Mouse (Mus musculus) kidney, embryonic 15.5 days (tissue): ENCODE measurements around the gene Hist1h2ai. TPM values are rescaled to one million over a fixed set of nuclear protein-coding genes. Genes with fewer than 3 reads are reported as not detected.
"Not testable (repeated sequence)": the region's sequence is repeated elsewhere in the genome, so short reads cannot be mapped to it uniquely, and the experiment has no call there.

Experiments
- ATAC-seq: fragments of 200-750 bp; cut with Nextera tagmentation; replicated peaks from 2 replicates; pipeline ENCODE4 v1.8.0; 2017; ENCODE audit warnings: moderate TSS enrichment; ENCODE audit not compliant: low FRiP score
- H3K27ac ChIP-seq: fragments of 300-500 bp; sonication (generic); 2 replicates; pipeline ENCODE4 v1.5.1; 2015; ENCODE audit warnings: mild to moderate bottlenecking, inconsistent platforms
- H3K27me3 ChIP-seq: fragments of 300-500 bp; sonication (generic); 2 replicates; pipeline ENCODE4 v1.6.1; 2015; ENCODE audit warnings: inconsistent platforms
- H3K36me3 ChIP-seq: fragments of 300-500 bp; sonication (generic); 2 replicates; pipeline ENCODE4 v1.6.1; 2015; ENCODE audit warnings: inconsistent platforms
- H3K4me1 ChIP-seq: fragments of 300-500 bp; sonication (generic); 2 replicates; pipeline ENCODE4 v1.6.1; 2015; ENCODE audit warnings: inconsistent platforms
- H3K4me2 ChIP-seq: fragments of 300-500 bp; sonication (generic); 2 replicates; pipeline ENCODE4 v1.6.1; 2015; ENCODE audit warnings: moderate library complexity, mild to moderate bottlenecking, inconsistent platforms
- H3K4me3 ChIP-seq: fragments of 300-500 bp; sonication (generic); replicated peaks from 2 replicates; pipeline ENCODE4 v1.5.1; 2015; ENCODE audit warnings: mild to moderate bottlenecking, inconsistent platforms
- H3K9ac ChIP-seq: fragments of 300-500 bp; sonication (generic); 2 replicates; pipeline ENCODE4 v1.6.1; 2015; ENCODE audit warnings: mild to moderate bottlenecking, inconsistent platforms
- H3K9me3 ChIP-seq: fragments of 300-500 bp; sonication (generic); replicated peaks from 2 replicates; pipeline ENCODE4 v1.6.1; 2016; ENCODE audit warnings: inconsistent platforms
- WGBS: fragments of 180-500 bp; shearing (Covaris S2); methylation state at CpG from one replicate; pipeline ENCODE4 v1.1.7; 2015; ENCODE audit warnings: mixed read lengths; 5-methylcytosine and 5-hydroxymethylcytosine counted together
- polyA plus RNA-seq: library from polyadenylated mRNA; unstranded; fragments of >200 nt; fragmentation: Nextera tagmentation; extraction: Ambion mirVana; gene quantifications from 2 replicates; pipeline ENCODE4 v1.2.1, GENCODE M21; 2015

Gene Hist1h2ai
- 29.5 and 35.5 TPM in 2 replicates for polyA plus RNA-seq

DNA sequence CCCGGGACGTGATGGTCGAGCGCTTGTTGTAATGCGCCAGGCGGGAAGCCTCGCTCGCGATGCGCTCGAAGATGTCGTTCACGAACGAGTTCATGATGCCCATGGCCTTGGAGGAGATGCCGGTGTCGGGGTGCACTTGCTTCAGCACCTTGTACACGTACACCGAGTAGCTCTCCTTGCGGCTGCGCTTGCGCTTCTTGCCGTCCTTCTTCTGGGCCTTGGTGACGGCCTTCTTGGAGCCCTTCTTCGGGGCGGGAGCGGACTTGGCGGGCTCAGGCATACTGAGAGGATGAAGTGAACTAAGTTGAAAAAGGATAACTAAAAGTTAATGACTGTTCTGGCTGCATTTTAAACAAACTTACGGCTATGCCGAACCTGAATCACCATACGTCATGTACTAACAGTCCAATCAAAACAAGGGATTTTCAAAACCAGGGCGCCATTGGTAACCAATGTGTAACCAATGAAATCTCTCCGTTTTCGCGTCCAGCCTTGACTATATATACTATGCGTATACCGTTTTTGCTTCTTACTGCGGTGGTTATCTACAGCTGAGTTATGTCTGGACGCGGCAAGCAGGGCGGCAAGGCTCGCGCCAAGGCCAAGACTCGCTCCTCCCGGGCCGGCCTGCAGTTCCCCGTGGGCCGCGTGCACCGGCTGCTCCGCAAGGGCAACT, at the start of gene Hist1h2ai, which contains the start of gene Hist1h2bl:
Gene Hist1h2ai (plus strand): TSS at position 559 of the 676 bp plus-strand sequence.
Gene Hist1h2bl (minus strand): TSS at position 280 of the 676 bp plus-strand sequence.
- not testable (repeated sequence) for H3K36me3 ChIP-seq, H3K9me3 ChIP-seq, H3K27me3 ChIP-seq
- H3K4me1 ChIP-seq, result peaks cover 42% of the 10 kb centered on the region
- ATAC-seq, result peak; percentile 94
- under 1% methylated on average over 37 of the region's 50 CpGs for WGBS
- peak within 1 kb of the TSS; percentile 67 for H3K9ac ChIP-seq
- peak within 1 kb of the TSS; percentile 98 for H3K27ac ChIP-seq
- peak within 1 kb of the TSS; percentile 49 for H3K4me3 ChIP-seq
- peak within 1 kb of the TSS; percentile 79 for H3K4me2 ChIP-seq

GRCm38 (mm10) chr13:21677305-21677704, 38.9 kb upstream of the Hist1h2ai start, which contains the start of gene Olfr1360:
Olfr1360 (minus strand) TSS chr13:21677405.
- Histone ChIP-seq H3K4me2 (no peak within 1 kb of the TSS), H3K27ac (no peak within 1 kb of the TSS), H3K9ac (no peak within 1 kb of the TSS), H3K36me3 (no peaks in the 10 kb centered on the region), H3K9me3 (no peaks in the 10 kb centered on the region), H3K4me3 (no peak within 1 kb of the TSS), H3K27me3 (no peaks in the 10 kb centered on the region), H3K4me1 (no peaks in the 10 kb centered on the region)
- no peak for ATAC-seq
- WGBS, result 84% methylated on average over 2 of the region's 2 CpGs

DNA sequence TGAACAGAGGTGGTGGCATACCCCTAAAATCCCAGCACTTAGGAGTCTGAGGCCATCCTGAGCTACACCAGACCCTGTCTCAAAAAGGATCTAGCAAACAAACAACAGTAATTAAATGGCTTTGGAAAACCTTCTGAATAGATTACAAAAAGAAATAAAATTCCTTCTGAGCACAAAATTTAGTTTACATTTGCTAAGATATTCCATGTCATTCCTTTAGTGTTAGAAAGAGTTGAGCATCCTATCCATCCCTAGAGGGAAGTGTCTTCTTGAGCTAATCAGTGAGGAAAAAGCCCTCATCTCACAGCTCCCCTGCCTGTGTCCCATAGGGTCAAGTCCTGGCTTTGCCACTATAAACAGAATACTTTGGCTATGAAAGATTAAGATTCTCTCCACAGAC, 18.4 kb upstream of the Hist1h2ai start, which contains the start of gene Olfr1359:
Gene Olfr1359 (plus strand): TSS at position 301 of the 400 bp plus-strand sequence.
- no peaks in the 10 kb centered on the region for H3K9me3 ChIP-seq
- H3K4me3 ChIP-seq, result no peak within 1 kb of the TSS
- H3K36me3 ChIP-seq, result no peaks in the 10 kb centered on the region
- no peaks in the 10 kb centered on the region for H3K27me3 ChIP-seq
- H3K4me2 ChIP-seq, result no peak within 1 kb of the TSS
- ATAC-seq, result no peak
- H3K27ac ChIP-seq, result no peak within 1 kb of the TSS
- H3K9ac ChIP-seq, result no peak within 1 kb of the TSS
- no peaks in the 10 kb centered on the region for H3K4me1 ChIP-seq

- WGBS, result 75% methylated on average over 4 of the region's 4 CpGs
- no peak for ATAC-seq
- H3K36me3 ChIP-seq, result no peaks in the 10 kb centered on the region
- H3K27me3 ChIP-seq, result no peaks in the 10 kb centered on the region
- H3K27ac ChIP-seq, result no peak overlapping the region
- 0 out of 2 replicates have a peak, but pooled peaks cover 6% of the 10 kb centered on the region for H3K4me1 ChIP-seq
- H3K4me2 ChIP-seq, result no peak overlapping the region
- no peak overlapping the region for H3K9ac ChIP-seq
- no peak overlapping the region for H3K4me3 ChIP-seq
- H3K9me3 ChIP-seq, result no peaks in the 10 kb centered on the region
Observed at GRCm38 (mm10) chr13:21706669-21707068, 9.6 kb upstream of the Hist1h2ai start.

GRCm38 (mm10) chr13:21710031-21710711, 6.1 kb upstream of the Hist1h2ai start:
- Histone ChIP-seq H3K27me3 (no peaks in the 10 kb centered on the region), H3K4me2 (peak overlapping the region; percentile 75), H3K4me1 (peaks cover 13% of the 10 kb centered on the region), H3K9ac (peak overlapping the region; percentile 48; the same call in 1 of the 2 replicates), H3K36me3 (no peaks in the 10 kb centered on the region), H3K4me3 (peak overlapping the region; percentile 77), H3K9me3 (no peaks in the 10 kb centered on the region), H3K27ac (peak overlapping the region; percentile 93)
- ATAC-seq, result peak; percentile 76
- under 1% methylated on average over 32 of the region's 32 CpGs for WGBS

DNA sequence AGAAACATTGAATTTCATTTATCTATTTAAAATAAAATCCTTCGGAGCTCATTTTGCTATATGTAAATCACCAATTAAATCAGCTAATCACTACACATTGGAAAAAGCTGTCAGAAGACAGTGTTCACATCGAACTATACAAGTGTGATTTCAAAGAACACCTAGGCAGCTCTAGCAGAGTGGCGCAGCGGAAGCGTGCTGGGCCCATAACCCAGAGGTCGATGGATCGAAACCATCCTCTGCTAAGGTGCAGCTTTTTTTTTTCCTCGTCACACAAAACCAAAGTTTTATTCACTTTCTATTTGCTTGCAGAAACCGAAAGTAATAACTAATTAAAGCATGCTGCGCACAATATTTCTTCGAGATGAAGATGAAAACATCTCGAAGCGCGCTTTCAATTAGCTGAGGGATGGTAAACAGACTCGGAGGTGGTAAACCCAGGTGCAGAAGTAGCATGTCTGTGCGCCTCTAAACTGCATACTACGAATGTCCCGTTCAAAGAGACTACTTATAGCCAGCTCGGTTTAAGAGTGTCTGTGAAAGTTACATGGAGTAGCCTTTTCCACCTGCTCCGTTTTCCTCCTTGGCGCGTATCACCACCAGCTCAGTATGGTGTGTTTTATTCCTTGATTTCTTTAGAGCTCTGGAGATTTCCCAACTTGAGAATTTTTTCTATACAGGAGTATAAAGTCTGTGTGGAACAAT, 5.2 kb upstream of the Hist1h2ai start:
- ATAC-seq, result peak; percentile 80
- H3K4me2 ChIP-seq, result peak overlapping the region; percentile 75
- no peaks in the 10 kb centered on the region for H3K36me3 ChIP-seq
- H3K27ac ChIP-seq, result peak overlapping the region; percentile 54; the same call in 1 of the 2 replicates
- H3K27me3 ChIP-seq, result no peaks in the 10 kb centered on the region
- H3K4me3 ChIP-seq, result peak overlapping the region; percentile 77
- H3K4me1 ChIP-seq, result peaks cover 17% of the 10 kb centered on the region
- 2% methylated on average over 22 of the region's 22 CpGs for WGBS
- H3K9ac ChIP-seq, result peak overlapping the region; percentile 45
- H3K9me3 ChIP-seq, result no peaks in the 10 kb centered on the region

GRCm38 (mm10) chr13:21711698-21712097, 4.5 kb upstream of the Hist1h2ai start:
- 28% methylated on average over 4 of the region's 4 CpGs for WGBS
- peak overlapping the region; percentile 75 for H3K4me2 ChIP-seq
- H3K36me3 ChIP-seq, result no peaks in the 10 kb centered on the region
- H3K27me3 ChIP-seq, result no peaks in the 10 kb centered on the region
- no peak for ATAC-seq
- H3K9ac ChIP-seq, result peak overlapping the region; percentile 45; the same call in 1 of the 2 replicates
- peaks cover 17% of the 10 kb centered on the region for H3K4me1 ChIP-seq
- peak overlapping the region; percentile 77 for H3K4me3 ChIP-seq
- H3K9me3 ChIP-seq, result no peaks in the 10 kb centered on the region
- no peak overlapping the region for H3K27ac ChIP-seq

DNA sequence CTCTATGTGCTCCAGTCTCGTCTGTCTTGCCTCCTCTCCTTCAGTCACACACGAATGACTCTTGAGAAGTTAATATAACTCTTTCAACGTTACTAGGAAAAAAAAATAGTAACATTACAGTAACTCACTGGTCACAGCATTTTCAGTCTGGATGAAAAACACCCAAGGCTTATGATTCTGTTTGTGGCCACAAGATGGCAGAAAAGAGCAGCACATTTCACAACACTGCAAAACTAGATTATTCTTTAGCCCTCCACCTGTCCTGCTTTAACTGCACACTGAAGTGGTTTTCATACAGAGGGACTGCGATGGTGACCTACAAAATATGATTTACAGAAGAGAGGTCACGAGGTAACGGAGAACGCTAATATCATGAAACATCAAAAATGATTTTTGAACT, 1.5 kb upstream of the Hist1h2ai start:
- ATAC-seq, result no peak
- Histone ChIP-seq H3K4me3 (peak overlapping the region; percentile 49), H3K9ac (peak overlapping the region; percentile 67; the same call in 1 of the 2 replicates), H3K4me1 (peaks cover 30% of the 10 kb centered on the region), H3K27me3 (no peaks in the 10 kb centered on the region), H3K4me2 (peak overlapping the region; percentile 79), H3K36me3 (no peaks in the 10 kb centered on the region), H3K27ac (peak overlapping the region; percentile 98), H3K9me3 (no peaks in the 10 kb centered on the region)
- WGBS, result under 1% methylated on average over 7 of the region's 7 CpGs

DNA sequence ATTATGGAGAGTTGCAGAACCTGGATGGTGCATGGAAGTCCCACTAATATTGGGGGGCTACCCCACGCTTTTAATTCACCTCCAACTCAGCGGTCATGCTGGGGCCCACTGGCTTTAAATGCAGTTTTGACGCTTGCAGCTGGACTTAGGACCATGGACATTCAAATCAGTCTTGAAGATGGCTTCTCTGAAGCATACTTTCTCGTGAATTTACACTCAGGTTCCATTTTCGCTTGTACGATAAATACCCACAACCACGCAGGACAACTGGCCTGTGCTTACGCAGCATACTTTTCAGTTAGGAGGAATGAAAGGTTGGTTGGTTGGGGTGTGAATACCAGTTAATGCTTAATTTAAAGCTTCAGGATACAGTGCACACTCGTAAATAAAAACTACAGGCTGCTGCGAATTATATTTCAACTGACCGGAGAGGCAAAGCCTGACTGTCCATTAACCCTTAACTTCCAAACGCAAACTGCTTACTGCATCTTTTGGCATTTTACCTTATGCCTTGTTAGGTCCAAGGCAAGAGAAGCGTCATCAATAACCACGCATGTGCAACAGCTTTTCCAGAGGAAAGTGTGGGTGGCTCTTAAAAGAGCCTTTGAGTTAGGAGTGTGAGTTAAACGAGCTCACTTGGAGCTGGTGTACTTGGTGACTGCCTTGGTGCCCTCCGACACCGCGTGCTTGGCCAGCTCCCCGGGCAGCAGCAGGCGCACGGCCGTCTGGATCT, 925 bp upstream of the Hist1h2ai start:
- ATAC-seq, result no peak
- Histone ChIP-seq H3K9me3 (no peaks in the 10 kb centered on the region), H3K27me3 (no peaks in the 10 kb centered on the region), H3K4me3 (peak overlapping the region; percentile 49), H3K4me1 (peaks cover 36% of the 10 kb centered on the region), H3K9ac (peak overlapping the region; percentile 67), H3K27ac (peak overlapping the region; percentile 98), H3K4me2 (peak overlapping the region; percentile 79), H3K36me3 (no peaks in the 10 kb centered on the region)
- WGBS, result under 1% methylated on average over 22 of the region's 22 CpGs

DNA sequence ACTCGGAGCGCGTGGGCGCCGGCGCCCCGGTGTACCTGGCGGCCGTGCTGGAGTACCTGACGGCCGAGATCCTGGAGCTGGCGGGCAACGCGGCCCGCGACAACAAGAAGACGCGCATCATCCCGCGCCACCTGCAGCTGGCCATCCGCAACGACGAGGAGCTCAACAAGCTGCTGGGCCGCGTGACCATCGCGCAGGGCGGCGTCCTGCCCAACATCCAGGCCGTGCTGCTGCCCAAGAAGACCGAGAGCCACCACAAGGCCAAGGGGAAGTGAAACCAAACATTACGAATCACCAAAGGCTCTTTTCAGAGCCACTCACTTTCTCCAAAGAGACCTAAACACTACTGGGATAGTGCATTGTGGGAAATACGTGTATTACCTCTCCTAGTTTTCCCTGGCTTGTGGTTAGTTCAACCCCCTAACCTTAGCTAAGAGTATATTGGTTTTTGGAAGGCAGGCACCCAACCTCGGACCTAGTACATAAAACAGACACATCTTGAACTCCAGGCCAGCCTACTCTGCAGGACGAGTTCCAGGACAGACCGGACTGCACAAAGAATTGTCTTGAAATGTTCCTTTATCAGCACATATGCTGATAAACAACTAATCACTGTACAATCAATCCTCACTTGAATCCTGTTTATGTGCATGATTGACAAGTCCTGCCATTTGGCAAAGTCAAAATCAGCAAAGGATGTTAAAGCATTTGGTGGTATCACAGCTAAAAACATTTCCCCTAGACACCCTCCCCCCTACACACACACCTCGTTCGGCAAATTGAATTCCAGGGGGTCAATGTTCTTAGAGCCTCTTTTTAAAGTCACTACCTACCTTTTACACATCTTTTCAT, 544 bp downstream of the Hist1h2ai start:
- ATAC-seq, result 0 out of 2 replicates have a peak, but pooled peaks have one; percentile 0

More for the DNA sequence above, 544 bp downstream of the Hist1h2ai start:
- H3K27me3 ChIP-seq, H3K9me3 ChIP-seq, H3K36me3 ChIP-seq: not testable (repeated sequence)
- WGBS, result 0% methylated on average over 15 of the region's 38 CpGs
- Histone ChIP-seq H3K4me2 (peak overlapping the region; percentile 79), H3K9ac (peak overlapping the region; percentile 65), H3K4me1 (peaks cover 37% of the 10 kb centered on the region), H3K4me3 (peak overlapping the region; percentile 49), H3K27ac (peak overlapping the region; percentile 98)
